Mouse (Mus musculus) midbrain, postnatal 0 days (tissue): ENCODE results near the gene Gm28038. TPM values are rescaled to one million over a fixed set of nuclear protein-coding genes. Genes with fewer than 3 reads are reported as not detected.

Source experiments
- ATAC-seq: fragments of 200-750 bp; cut with Nextera tagmentation; 2 replicates; pipeline ENCODE4 v1.8.0; 2017; ENCODE audit warnings: moderate number of reproducible peaks, mild to moderate bottlenecking, moderate TSS enrichment, moderate library complexity; ENCODE audit not compliant: low FRiP score
- DNase-seq: peaks from one replicate; pipeline ENCODE4 v3.0.0-alpha.2; 2015; ENCODE audit warnings: low spot score
- H3K27ac ChIP-seq: fragments of 300-500 bp; sonication (generic); 2 replicates; pipeline ENCODE4 v1.5.1; 2014; ENCODE audit warnings: low read depth, mild to moderate bottlenecking, low read length, mixed read lengths
- H3K27me3 ChIP-seq: fragments of 300-500 bp; sonication (generic); 2 replicates; pipeline ENCODE4 v1.6.1; 2014; ENCODE audit warnings: low read length, control low read depth, mixed read lengths; ENCODE audit not compliant: insufficient read depth
- H3K36me3 ChIP-seq: fragments of 300-500 bp; sonication (generic); 2 replicates; pipeline ENCODE4 v1.6.1; 2014; ENCODE audit warnings: low read length, control low read depth, mixed read lengths; ENCODE audit not compliant: insufficient read depth
- H3K4me1 ChIP-seq: fragments of 300-500 bp; sonication (generic); 2 replicates; pipeline ENCODE4 v1.6.1; 2014; ENCODE audit warnings: mild to moderate bottlenecking, control low read depth, antibody characterized with exemption, low read length, mixed read lengths; ENCODE audit not compliant: insufficient read depth
- H3K4me2 ChIP-seq: fragments of 300-500 bp; sonication (generic); 2 replicates; pipeline ENCODE4 v1.6.1; 2014; ENCODE audit warnings: low read depth, mild to moderate bottlenecking, low read length, mixed read lengths; ENCODE audit not compliant: poor library complexity, severe bottlenecking
- H3K4me3 ChIP-seq: fragments of 300-500 bp; sonication (generic); 2 replicates; pipeline ENCODE4 v1.5.1; 2014; ENCODE audit warnings: low read depth, mild to moderate bottlenecking, low read length, moderate library complexity
- H3K9ac ChIP-seq: fragments of 300-500 bp; sonication (generic); replicated peaks from 2 replicates; pipeline ENCODE4 v1.6.1; 2014; ENCODE audit warnings: mild to moderate bottlenecking, low read length, moderate library complexity, mixed read lengths; ENCODE audit not compliant: poor library complexity, severe bottlenecking
- H3K9me3 ChIP-seq: fragments of 300-500 bp; sonication (generic); 2 replicates; pipeline ENCODE4 v1.6.1; 2016; ENCODE audit warnings: low read length, control low read depth
- CTCF ChIP-seq: IDR thresholded peaks from 2 replicates; pipeline ENCODE4 v1.5.1; 2016; ENCODE audit warnings: antibody characterized with exemption, mild to moderate bottlenecking
- WGBS: fragments of 180-500 bp; shearing (Covaris S2); extraction: QIAGEN DNeasy Blood & Tissue Kit; methylation state at CpG from one replicate; pipeline ENCODE4 v1.1.7; 2014; 5-methylcytosine and 5-hydroxymethylcytosine counted together
- polyA plus RNA-seq: library from polyadenylated mRNA; unstranded; fragments of >200 nt; fragmentation: Nextera tagmentation; extraction: Ambion mirVana; gene quantifications from 2 replicates; pipeline ENCODE4 v1.2.1, GENCODE M21; 2015
- total RNA-seq: library from RNA; depleted of rRNA; stranded (reverse); fragments of >200 nt; gene quantifications from 2 replicates; pipeline ENCODE4 v1.2.3, GENCODE M21; 2014; rRNA removed

The Gm28038 gene
- total and polyA plus RNA-seq, 2 experiments from 2014 or later, result not detected

GRCm38 (mm10) chr2:30337179-30337578 lies 56.3 kb downstream of the Gm28038 start:
- H3K4me3 ChIP-seq, result no peak overlapping the region
- no peak overlapping the region for H3K4me2 ChIP-seq
- no peak overlapping the region for H3K27ac ChIP-seq
- DNase-seq, result no peak
- no peaks in the 10 kb centered on the region for H3K4me1 ChIP-seq
- no peak for ATAC-seq
- 88% methylated on average over 12 of the region's 12 CpGs for WGBS
- H3K36me3 ChIP-seq, result peaks cover 74% of the 10 kb centered on the region
- H3K9ac ChIP-seq, result no peak overlapping the region
- TF ChIP-seq CTCF, result no peak
- H3K27me3 ChIP-seq, result no peaks in the 10 kb centered on the region
- no peaks in the 10 kb centered on the region for H3K9me3 ChIP-seq

- no peaks in the 10 kb centered on the region for H3K4me1 ChIP-seq
- H3K27me3 ChIP-seq, result no peaks in the 10 kb centered on the region
- peaks cover 78% of the 10 kb centered on the region for H3K36me3 ChIP-seq
- TF ChIP-seq CTCF, result no peak
- H3K4me3 ChIP-seq, result no peak overlapping the region
- no peak overlapping the region for H3K27ac ChIP-seq
- ATAC-seq (no peak), DNase-seq (no peak)
- WGBS, result 78% methylated on average over 3 of the region's 3 CpGs
- H3K9me3 ChIP-seq, result no peaks in the 10 kb centered on the region
- no peak overlapping the region for H3K4me2 ChIP-seq
- no peak overlapping the region for H3K9ac ChIP-seq
Observed at GRCm38 (mm10) chr2:30342061-30342460, 61.2 kb downstream of the Gm28038 start.

DNA sequence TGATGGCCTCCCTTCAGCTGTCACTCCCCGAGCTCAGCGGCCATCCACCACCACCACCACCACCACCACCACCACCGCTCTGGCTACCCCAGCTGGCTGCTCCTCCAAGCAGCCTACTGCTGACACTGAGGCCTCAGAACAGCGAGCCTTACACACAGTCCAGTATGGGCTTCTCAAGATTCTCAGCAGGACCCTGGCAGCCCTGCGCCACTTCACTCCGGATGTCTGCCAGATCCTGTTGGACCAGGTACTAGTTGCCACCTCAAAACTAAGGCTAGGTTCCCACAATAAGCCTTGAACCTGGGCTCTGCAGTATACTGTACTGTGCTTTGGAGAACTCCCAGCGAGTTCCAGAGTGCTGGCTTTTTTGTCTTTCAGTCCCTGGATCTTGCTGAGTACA lies 61.7 kb downstream of the Gm28038 start:
- Histone ChIP-seq H3K27me3 (no peaks in the 10 kb centered on the region), H3K4me1 (no peaks in the 10 kb centered on the region), H3K4me3 (no peak overlapping the region), H3K9me3 (no peaks in the 10 kb centered on the region), H3K4me2 (no peak overlapping the region), H3K27ac (no peak overlapping the region), H3K36me3 (peaks cover 76% of the 10 kb centered on the region), H3K9ac (no peak overlapping the region)
- no peak for TF ChIP-seq CTCF
- WGBS, result 94% methylated on average over 7 of the region's 7 CpGs
- no peak for ATAC-seq
- DNase-seq, result no peak

GRCm38 (mm10) chr2:30343601-30344137 lies 62.8 kb downstream of the Gm28038 start:
- Histone ChIP-seq H3K9me3 (no peaks in the 10 kb centered on the region), H3K27me3 (no peaks in the 10 kb centered on the region), H3K4me3 (no peak overlapping the region), H3K27ac (peak overlapping the region; percentile 38; the same call in 1 of the 2 replicates), H3K36me3 (peaks cover 87% of the 10 kb centered on the region), H3K9ac (no peak overlapping the region), H3K4me2 (no peak overlapping the region), H3K4me1 (no peaks in the 10 kb centered on the region)
- ATAC-seq (no peak), DNase-seq (peak; percentile 17)
- TF ChIP-seq CTCF, result peak; percentile 29
- WGBS, result 71% methylated on average over 14 of the region's 14 CpGs

DNA sequence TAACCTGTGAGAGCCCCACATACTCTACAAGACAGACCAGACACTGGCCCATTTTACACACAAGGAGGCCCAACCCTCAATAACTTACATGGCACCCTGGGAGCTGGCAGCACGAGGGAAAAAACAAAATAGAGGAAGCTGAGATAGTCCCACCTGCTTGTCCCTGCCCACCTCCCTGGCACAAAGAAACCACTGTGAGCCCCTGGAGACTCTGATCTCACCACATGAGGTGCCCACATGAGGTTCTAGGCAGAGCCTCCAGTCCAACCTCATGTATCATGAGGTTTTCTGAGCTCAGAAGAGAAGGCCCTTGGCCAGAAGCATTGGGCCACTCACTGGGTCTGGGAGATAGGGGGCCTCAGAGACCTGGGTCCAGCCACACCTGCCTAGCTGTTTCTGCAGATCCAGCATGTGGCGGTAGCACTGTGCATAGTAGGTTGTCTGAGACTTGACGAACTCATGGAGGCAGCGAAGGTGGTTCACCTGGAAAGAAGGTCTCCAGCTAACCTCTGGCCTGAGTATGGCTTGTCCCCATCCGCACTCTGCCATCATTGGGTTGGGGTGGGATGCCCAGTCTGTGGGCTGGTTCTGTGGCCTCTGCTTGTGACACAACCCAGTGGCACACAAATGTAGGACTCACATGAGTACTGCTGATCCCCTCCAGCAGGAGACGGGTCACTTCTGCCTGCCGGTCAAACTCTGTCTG lies 65.3 kb downstream of the Gm28038 start:
- H3K36me3 ChIP-seq, result peaks cover 93% of the 10 kb centered on the region

DNA sequence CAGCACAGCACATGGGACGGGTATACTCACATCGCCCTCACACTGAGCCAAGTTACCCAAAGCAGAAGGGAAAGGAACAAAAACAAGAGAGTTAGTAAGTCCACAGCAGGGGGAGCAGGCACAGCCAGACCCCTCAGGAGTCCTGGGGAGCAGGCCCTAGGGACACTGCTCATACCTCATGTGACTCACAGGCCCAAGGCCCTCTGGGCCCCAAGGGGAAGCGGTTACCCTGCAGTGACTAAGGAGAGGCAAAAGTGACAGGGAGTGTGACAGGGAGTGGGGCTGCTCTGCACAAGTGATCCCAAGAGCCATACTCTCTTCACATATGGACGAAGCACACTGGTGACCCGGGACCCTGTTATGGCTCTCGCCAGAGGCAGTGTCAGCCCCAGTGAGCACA lies 68.4 kb downstream of the Gm28038 start:
- H3K9me3 ChIP-seq, result no peaks in the 10 kb centered on the region
- H3K27me3 ChIP-seq, result no peaks in the 10 kb centered on the region
- no peak for TF ChIP-seq CTCF
- no peak overlapping the region for H3K27ac ChIP-seq
- H3K4me3 ChIP-seq, result no peak overlapping the region
- no peak overlapping the region for H3K4me2 ChIP-seq
- peaks cover 71% of the 10 kb centered on the region for H3K36me3 ChIP-seq
- no peak for ATAC-seq
- no peak for DNase-seq
- 92% methylated on average over 6 of the region's 6 CpGs for WGBS
- H3K9ac ChIP-seq, result no peak overlapping the region
- no peaks in the 10 kb centered on the region for H3K4me1 ChIP-seq

More for the DNA sequence above, 65.3 kb downstream of the Gm28038 start:
- no peak overlapping the region for H3K4me3 ChIP-seq
- ATAC-seq (no peak), DNase-seq (no peak)
- no peak overlapping the region for H3K9ac ChIP-seq
- H3K27me3 ChIP-seq, result no peaks in the 10 kb centered on the region
- 91% methylated on average over 7 of the region's 7 CpGs for WGBS
- no peak overlapping the region for H3K4me2 ChIP-seq
- no peaks in the 10 kb centered on the region for H3K4me1 ChIP-seq
- no peak overlapping the region for H3K27ac ChIP-seq
- no peaks in the 10 kb centered on the region for H3K9me3 ChIP-seq
- no peak for TF ChIP-seq CTCF

Other genes starting within 250 kb of the Gm28038 start
- gene Wdr34, start 232.2 kb upstream of the Gm28038 start, total RNA-seq, result 87.3 and 96.1 TPM in 2 replicates
- gene Wdr34, start 232.2 kb upstream of the Gm28038 start, polyA plus RNA-seq, result 76.2 and 82.7 TPM in 2 replicates
- gene Set, start 223.7 kb upstream of the Gm28038 start, total RNA-seq, result 190 and 269 TPM in 2 replicates
- 302 and 345 TPM in 2 replicates for gene Set, start 223.7 kb upstream of the Gm28038 start, polyA plus RNA-seq
- gene Pkn3, start 203.4 kb upstream of the Gm28038 start, total RNA-seq, result 1.7 and 2.4 TPM in 2 replicates
- 0.73 and 1.2 TPM in 2 replicates for gene Pkn3, start 203.4 kb upstream of the Gm28038 start, polyA plus RNA-seq
- gene Zdhhc12, start 187.4 kb upstream of the Gm28038 start, total RNA-seq, result 17.7 and 30.7 TPM in 2 replicates
- gene Zdhhc12, start 187.4 kb upstream of the Gm28038 start, polyA plus RNA-seq, result 23.8 and 28.9 TPM in 2 replicates
- 88.2 and 93.2 TPM in 2 replicates for gene Zer1, start 156.5 kb upstream of the Gm28038 start, total RNA-seq
- 12.3 and 14.7 TPM in 2 replicates for gene Zer1, start 156.5 kb upstream of the Gm28038 start, polyA plus RNA-seq
- 141 and 168 TPM in 2 replicates for gene Tbc1d13, start 147.3 kb upstream of the Gm28038 start, total RNA-seq
- 8.1 and 10.6 TPM in 2 replicates for gene Tbc1d13, start 147.3 kb upstream of the Gm28038 start, polyA plus RNA-seq
- 43.7 and 51.3 TPM in 2 replicates for gene Endog, start 109.5 kb upstream of the Gm28038 start, total RNA-seq
- 38.9 and 42.2 TPM in 2 replicates for gene Endog, start 109.5 kb upstream of the Gm28038 start, polyA plus RNA-seq
- gene Spout1, start 102.6 kb upstream of the Gm28038 start, total RNA-seq, result 38.4 and 47.6 TPM in 2 replicates
- gene Spout1, start 102.6 kb upstream of the Gm28038 start, polyA plus RNA-seq, result 55.9 and 60.8 TPM in 2 replicates
- 21.9 and 26.4 TPM in 2 replicates for gene Kyat1, start 75.2 kb upstream of the Gm28038 start, total RNA-seq
- gene Kyat1, start 75.2 kb upstream of the Gm28038 start, polyA plus RNA-seq, result 16.4 and 17.9 TPM in 2 replicates
- 52.5 and 65.4 TPM in 2 replicates for gene Lrrc8a, start 43.3 kb upstream of the Gm28038 start, total RNA-seq
- gene Lrrc8a, start 43.3 kb upstream of the Gm28038 start, polyA plus RNA-seq, result 55.3 and 56.0 TPM in 2 replicates
- 3.4 and 6.0 TPM in 2 replicates for gene Gm28035, start 40.5 kb upstream of the Gm28038 start, total RNA-seq
- gene Gm28035, start 40.5 kb upstream of the Gm28038 start, polyA plus RNA-seq, result 0.09 and 0.11 TPM in 2 replicates
- 7.2 and 9.0 TPM in 2 replicates for gene Phyhd1, start 14.8 kb upstream of the Gm28038 start, total RNA-seq
- gene Phyhd1, start 14.8 kb upstream of the Gm28038 start, polyA plus RNA-seq, result 3.9 and 4.4 TPM in 2 replicates
- gene Dolk, start 5.3 kb downstream of the Gm28038 start, total RNA-seq, result 35.4 and 44.7 TPM in 2 replicates
- gene Dolk, start 5.3 kb downstream of the Gm28038 start, polyA plus RNA-seq, result 38.7 and 42.9 TPM in 2 replicates
- gene Nup188, start 5.4 kb downstream of the Gm28038 start, total RNA-seq, result 29.5 and 33.4 TPM in 2 replicates
- 12.2 and 15.7 TPM in 2 replicates for gene Nup188, start 5.4 kb downstream of the Gm28038 start, polyA plus RNA-seq
- gene Sh3glb2, start 78.3 kb downstream of the Gm28038 start, total RNA-seq, result 375 and 403 TPM in 2 replicates
- 185 and 199 TPM in 2 replicates for gene Sh3glb2, start 78.3 kb downstream of the Gm28038 start, polyA plus RNA-seq
- gene Miga2, start 83.2 kb downstream of the Gm28038 start, total RNA-seq, result 64.2 and 72.3 TPM in 2 replicates
- gene Miga2, start 83.2 kb downstream of the Gm28038 start, polyA plus RNA-seq, result 28.7 and 34.8 TPM in 2 replicates
- 96.2 and 103 TPM in 2 replicates for gene Dolpp1, start 111.2 kb downstream of the Gm28038 start, total RNA-seq
- 56.6 and 59.7 TPM in 2 replicates for gene Dolpp1, start 111.2 kb downstream of the Gm28038 start, polyA plus RNA-seq
- 32.6 and 38.0 TPM in 2 replicates for gene Crat, start 134.8 kb downstream of the Gm28038 start, total RNA-seq
- gene Crat, start 134.8 kb downstream of the Gm28038 start, polyA plus RNA-seq, result 24.9 and 27.4 TPM in 2 replicates
- 139 and 147 TPM in 2 replicates for gene Ptpa, start 135.0 kb downstream of the Gm28038 start, total RNA-seq
- 138 and 141 TPM in 2 replicates for gene Ptpa, start 135.0 kb downstream of the Gm28038 start, polyA plus RNA-seq
- 23.6 and 28.2 TPM in 2 replicates for gene Ier5l, start 193.2 kb downstream of the Gm28038 start, total RNA-seq
- 2.6 and 3.2 TPM in 2 replicates for gene Ier5l, start 193.2 kb downstream of the Gm28038 start, polyA plus RNA-seq